Mouse (Mus musculus) cerebellum, adult (tissue): Measurements from ENCODE around the gene Man2a2.

ENCODE experiments used
- ATAC-seq: cut with Nextera tagmentation; 2 replicates; pipeline ENCODE4 v1.9.2; 2017; ENCODE audit warnings: mild to moderate bottlenecking, moderate library complexity, mixed read lengths; ENCODE audit not compliant: insufficient number of reproducible peaks, low FRiP score, low TSS enrichment

The Man2a2 gene

GRCm38 (mm10) chr7:80301522-80301921 is 69.7 kb downstream of the Man2a2 start:
- ATAC-seq: no peak

- ATAC-seq: no peak
Measured at GRCm38 (mm10) chr7:80299568-80299967, 71.6 kb downstream of the Man2a2 start.
